Mouse (Mus musculus): ENCODE measurements around the gene Ocrl.

The Ocrl gene

DNA sequence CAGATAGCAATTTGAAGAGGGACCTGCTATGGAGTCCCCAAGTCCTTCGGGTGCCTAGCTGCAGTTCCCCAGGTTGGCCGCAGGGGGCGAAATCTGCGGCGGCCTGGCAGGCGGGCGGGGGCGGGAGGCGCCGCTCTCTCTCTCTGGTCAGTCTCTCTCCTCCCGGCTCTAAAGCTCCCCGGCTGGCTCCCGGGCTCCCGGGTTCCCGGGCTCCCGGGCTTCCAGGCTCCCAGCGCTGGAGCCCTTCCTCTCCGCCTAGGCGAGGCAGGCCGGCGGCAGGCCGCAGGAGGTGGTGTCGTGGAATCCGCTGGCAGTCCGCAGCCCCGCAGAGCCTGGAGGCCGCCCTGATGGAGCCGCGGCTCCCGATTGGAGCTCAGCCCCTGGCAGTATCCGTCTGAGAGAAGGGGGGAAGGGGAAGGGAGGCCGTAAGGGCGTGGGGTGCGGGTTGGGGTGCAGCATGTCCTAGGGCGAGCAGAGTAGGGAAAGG lies at the start of gene Ocrl:
Gene Ocrl, plus strand, starts transcription at position 82 of the 487 bp plus-strand sequence.
- DNase-seq (ENCODE audit: low spot score), result peak; percentile 59

GRCm38 (mm10) chrX:47880052-47880451 lies 32.1 kb upstream of the Ocrl start:
- DNase-seq (ENCODE audit: low spot score), result no peak

DNA sequence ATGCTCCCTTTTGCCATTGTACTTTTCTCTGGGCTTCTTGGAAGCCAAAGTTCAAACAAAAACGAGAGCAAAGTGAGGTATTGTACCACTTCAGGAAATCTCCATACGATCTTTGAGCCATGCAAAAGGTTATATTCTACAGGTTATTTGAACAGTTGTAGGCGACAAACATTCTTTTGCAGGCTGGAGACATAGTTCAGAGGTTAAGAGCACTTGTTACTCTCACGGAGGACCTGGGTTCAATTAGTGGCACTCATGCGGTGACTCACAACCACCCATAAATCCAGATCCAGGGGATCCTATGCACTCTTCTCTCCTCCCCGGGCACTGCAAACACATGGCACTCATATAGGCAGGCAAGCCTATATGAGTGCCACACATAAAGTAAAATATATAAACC lies 29.4 kb upstream of the Ocrl start:
- DNase-seq (ENCODE audit: low spot score), result no peak

- no peak for DNase-seq (ENCODE audit: low spot score)
Measured at GRCm38 (mm10) chrX:47887401-47887800, 24.8 kb upstream of the Ocrl start.

DNA sequence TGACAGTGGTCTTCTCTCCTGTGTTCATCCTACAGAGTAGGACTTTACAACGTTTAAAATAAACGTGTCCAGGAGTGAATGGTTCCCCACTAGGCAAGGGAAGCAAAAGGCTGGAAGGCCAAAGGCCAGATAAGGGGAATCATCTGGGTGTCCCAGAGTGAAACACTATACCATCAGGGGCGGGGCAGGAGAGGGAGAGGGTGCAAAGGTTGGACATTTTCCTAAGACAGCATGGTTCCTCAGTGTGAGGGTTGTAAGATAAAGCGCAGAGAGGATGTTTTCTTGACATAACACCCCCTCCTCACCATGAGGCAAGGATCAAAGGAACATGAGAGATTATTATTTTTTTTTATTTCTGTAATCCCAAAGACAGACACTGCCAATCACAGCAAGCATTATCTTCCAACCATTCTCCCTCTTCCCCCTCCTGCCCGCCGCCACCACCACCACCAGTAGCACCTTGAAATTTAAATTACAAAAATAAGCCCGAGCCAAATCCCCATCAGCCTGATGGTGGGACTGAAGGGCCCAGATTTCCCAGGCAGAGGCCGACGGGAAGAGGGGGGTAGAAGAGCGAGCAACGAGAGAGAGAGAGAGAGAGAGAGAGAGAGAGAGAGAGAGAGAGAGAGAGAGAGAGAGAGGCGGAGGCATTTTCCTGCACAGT lies 20.8 kb upstream of the Ocrl start:
- DNase-seq (ENCODE audit: low spot score), result no peak

- no peak for DNase-seq (ENCODE audit: low spot score)
Measured at GRCm38 (mm10) chrX:47891907-47892430, 20.2 kb upstream of the Ocrl start.

DNA sequence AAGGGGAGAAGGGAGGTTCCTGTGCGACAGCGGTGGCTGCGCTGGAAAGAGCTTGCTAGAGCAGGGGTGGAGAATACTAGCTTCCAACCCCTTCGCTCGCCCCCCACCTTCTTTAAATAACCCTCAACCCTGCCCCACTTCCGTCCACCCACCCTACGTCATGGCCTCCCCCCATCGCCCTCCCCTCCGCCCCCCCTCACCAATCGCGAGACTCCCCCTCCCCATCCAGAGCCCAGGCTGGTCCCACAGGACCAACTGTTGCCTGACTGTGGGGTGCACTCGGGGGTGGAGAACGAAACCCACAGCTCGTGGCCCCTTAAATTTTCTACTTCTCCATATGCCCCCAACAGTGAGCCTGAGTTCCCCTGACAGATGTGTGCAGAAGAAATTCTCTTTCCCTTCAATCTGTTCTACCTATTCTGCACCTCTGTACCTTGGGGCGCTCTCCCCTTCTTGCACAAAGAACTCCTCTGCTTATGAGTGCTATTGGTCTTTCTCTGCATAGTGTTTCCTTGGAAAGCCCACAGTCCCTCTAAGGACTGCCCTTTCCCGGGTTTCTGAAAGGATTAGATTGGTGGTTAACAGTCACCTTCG lies 19.7 kb upstream of the Ocrl start, which contains the start of gene Smarca1:
Gene Smarca1, minus strand, starts transcription at position 544 of the 594 bp plus-strand sequence.
- no peak for DNase-seq (ENCODE audit: low spot score)

DNA sequence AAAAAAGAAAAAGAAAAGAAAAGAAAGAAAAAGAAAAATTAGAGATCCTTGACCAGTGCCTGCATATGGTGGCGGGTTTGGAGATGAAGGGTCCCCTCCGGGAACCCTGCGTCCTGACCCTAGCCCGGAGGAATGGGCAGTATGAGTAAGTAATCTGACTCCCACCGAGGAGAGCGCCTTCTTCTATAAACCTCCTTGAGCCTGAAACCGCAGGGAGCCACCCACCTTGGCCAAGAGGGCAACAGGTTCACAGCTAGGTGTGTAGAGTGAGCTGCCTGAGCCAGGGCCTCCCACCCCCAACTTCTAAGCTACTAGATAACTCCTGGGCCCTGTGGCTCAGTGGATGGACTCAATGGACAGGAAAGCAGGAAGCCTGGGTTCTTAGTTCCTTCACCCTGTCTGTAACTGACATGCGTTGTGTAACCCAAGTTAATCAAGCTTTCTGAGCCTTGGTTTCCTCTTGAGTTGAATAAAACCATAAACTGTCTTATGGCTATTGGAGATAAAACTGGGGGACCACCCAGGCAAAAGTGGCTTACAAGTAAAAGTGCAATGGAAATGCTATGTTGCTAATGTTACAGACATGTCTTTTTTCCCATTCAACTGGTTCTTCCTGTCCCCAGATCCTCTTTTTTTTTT lies 836 bp downstream of the Ocrl start:
- DNase-seq (ENCODE audit: low spot score), result no peak

DNA sequence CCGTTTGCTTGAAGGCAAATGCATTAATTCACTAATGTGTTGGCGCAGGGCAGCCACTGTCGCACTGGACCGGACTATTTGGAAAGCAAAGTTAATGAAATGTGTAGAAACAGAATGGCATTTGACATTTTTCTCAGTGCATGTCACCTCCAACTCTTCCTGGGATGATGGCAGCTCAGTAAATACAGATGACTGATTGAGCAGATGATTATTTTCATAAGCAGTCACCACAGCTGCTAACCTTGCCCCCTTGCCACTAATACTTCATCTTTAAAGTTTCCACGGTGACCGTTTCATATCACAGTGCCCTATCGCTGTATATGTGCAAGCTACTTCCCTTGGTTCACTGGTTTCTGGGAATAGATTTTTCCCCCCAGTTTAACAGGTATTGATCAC lies 1.4 kb downstream of the Ocrl start:
- DNase-seq (ENCODE audit: low spot score), result no peak

DNA sequence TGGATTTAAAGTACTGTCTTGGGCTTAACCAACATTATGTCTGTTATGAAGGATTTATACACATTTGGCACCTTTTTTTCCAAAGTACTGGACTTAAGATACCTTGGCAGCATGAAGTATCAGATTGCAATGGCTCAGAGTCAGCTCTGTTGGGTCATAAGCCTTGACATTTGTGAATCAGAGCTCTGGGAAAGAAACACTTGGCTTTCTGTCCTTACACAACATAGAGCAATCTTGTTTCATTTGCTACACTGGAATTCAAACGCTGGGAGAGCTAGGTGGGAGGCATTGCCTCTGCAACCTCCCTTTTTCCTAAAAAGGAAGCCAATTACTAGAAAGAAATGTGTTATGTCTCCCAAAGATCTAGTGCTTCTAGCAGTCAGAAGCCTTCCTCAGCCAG lies 4.6 kb downstream of the Ocrl start:
- DNase-seq (ENCODE audit: low spot score), result no peak

- no peak for DNase-seq (ENCODE audit: low spot score)
Measured at GRCm38 (mm10) chrX:47920541-47920940, 8.4 kb downstream of the Ocrl start.

- no peak for DNase-seq (ENCODE audit: low spot score)
Measured at GRCm38 (mm10) chrX:47927981-47928380, 15.8 kb downstream of the Ocrl start.

GRCm38 (mm10) chrX:47930449-47930848 lies 18.3 kb downstream of the Ocrl start:
- no peak for DNase-seq (ENCODE audit: low spot score)

DNA sequence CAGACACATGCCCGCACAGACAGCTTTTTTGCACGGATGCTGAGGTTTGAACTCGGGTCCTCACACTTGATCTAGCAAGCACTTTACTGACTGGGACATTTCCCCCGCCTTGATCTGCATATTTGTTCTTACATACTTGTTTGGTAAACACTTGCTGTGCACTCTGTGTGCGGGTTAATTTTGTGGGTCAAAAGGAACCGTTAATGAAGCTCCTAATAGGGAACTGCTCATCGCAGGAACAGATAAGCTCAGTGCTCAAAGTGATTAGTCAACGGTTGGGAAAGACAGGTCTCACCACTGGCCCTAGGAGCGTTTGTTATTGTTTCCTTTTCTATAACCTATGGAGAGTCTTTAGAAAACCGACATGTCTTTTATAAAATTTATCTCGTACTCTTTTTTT lies 22.2 kb downstream of the Ocrl start:
- DNase-seq (ENCODE audit: low spot score), result no peak

- DNase-seq (ENCODE audit: low spot score), result no peak
Measured at GRCm38 (mm10) chrX:47936885-47937284, 24.7 kb downstream of the Ocrl start.

DNA sequence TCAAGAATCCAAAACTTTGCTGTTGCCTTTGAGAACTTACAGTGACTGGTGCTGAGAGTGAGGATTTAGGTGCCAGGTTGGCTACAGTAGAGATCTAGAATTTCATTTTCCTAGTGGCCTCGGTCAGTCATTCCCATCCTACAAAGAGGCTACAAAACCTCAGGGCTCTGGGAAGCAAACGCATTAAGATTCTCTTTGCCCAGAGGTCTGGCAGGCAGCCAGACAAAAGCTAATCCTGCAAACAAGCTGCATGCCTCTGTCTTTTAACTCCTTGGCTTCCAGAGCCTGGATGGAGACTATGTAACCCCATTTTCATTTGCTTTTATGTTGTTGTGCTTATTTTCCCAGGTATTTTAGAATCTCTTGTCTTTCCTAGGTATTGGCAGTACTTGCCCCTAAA lies 25.6 kb downstream of the Ocrl start:
- no peak for DNase-seq (ENCODE audit: low spot score)

DNA sequence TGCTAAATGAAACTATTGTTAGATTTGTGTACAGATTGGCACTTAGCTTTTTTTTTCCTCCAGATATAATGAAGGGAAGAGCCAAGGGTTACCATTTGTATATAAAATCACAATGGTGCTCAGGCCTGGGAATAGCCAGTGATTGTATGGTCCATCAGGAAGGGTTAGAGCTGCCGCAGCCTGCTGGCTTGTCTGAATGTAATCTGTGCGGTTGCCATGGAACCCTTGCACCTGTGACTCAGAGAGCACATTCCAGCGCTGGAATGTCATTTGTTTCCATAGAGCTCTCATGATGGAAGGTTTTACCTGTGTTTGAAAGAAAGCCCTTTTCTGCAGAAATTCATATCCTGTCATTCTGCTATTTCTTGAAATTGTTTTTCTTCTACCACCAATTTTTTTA lies 37.5 kb downstream of the Ocrl start:
- no peak for DNase-seq (ENCODE audit: low spot score)

GRCm38 (mm10) chrX:47962579-47962978 lies 50.4 kb downstream of the Ocrl start:
- DNase-seq (ENCODE audit: low spot score), result no peak

DNA sequence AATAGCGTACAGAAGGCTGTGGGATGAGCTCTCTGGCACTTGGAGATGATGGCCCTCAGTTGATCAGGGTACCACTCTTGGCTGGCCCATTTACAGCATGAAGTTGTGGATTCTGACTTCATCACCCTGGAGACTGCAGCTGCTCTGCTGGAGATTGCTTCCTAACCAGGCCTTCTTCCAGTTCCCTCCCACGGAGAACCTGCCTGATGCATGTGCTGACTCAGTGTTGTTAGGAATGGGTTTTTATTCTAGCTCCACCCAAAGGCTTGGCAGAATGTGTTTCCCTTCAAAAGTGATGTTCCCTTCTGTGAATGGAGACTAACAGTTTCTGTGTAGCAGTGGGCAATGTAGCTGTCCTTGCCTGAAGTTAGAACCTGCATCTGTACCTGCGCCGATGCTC lies 58.2 kb downstream of the Ocrl start:
- no peak for DNase-seq (ENCODE audit: low spot score)

GRCm38 (mm10) chrX:47970864-47971263 lies 58.7 kb downstream of the Ocrl start:
- no peak for DNase-seq (ENCODE audit: low spot score)

DNA sequence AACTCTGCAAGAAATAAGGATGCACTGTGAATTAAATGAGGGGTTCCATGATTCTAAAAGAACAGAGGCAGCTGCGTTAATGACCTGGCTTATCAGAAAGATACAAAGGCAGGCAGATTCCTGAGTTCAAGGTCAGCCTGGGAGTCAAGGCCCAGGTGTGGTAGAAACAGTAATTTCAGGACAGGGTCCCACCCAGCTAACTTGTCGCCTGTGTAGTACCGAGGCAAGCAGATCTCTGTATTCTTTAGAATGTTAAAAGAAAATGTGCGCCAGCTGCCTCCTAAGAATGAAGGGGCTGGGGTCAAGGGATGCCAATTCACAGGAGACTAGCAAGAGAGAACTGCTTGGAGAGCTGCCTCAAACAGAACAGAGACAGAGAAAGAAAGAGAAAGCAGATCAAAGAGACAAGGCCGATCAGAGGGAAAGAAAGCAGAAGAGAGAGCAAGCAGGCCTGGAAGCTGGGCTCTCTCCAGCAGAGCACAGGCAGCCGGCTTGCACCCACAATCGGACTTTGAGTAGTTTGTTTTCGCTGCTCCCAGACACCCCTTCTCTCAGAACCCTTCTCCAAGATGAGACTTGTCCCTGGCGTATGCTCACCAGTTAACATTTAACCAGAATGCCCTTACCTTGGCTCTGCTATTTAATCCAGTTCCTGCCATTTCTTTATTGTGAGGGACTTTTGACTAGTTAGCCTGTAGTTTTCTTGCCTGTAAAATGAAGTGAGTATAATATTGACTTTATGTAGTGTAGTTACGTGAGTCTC lies 59.4 kb downstream of the Ocrl start:
- DNase-seq (ENCODE audit: low spot score), result no peak

DNA sequence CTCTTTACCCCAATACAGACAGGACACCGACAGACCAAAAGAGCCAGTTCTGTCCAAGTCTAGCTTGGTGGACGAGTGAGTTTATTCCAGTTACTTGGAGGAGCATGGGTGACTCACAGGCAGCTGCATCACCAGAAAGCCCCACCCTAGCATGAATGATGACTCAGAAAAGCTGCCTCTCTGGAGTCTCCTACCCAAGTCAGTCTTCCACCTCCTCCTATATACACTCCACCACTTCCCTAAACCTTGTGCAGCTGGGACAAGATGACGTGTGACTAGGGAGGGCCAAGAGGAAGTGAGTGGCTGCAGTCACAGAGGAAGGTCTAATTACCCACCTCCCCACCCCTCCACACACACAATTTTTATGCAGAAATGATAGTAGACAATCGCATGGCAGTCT lies 64.4 kb downstream of the Ocrl start:
- DNase-seq (ENCODE audit: low spot score), result no peak
